Mouse (Mus musculus): ENCODE data around the gene Lrig2. TPM values are rescaled to one million over a fixed set of nuclear protein-coding genes. Genes with fewer than 3 reads are reported as not detected.

The Lrig2 gene
- 23.1 and 24.4 TPM in 2 replicates for polyA plus RNA-seq (2015; fragmentation: Nextera tagmentation; extraction: Ambion mirVana)

DNA sequence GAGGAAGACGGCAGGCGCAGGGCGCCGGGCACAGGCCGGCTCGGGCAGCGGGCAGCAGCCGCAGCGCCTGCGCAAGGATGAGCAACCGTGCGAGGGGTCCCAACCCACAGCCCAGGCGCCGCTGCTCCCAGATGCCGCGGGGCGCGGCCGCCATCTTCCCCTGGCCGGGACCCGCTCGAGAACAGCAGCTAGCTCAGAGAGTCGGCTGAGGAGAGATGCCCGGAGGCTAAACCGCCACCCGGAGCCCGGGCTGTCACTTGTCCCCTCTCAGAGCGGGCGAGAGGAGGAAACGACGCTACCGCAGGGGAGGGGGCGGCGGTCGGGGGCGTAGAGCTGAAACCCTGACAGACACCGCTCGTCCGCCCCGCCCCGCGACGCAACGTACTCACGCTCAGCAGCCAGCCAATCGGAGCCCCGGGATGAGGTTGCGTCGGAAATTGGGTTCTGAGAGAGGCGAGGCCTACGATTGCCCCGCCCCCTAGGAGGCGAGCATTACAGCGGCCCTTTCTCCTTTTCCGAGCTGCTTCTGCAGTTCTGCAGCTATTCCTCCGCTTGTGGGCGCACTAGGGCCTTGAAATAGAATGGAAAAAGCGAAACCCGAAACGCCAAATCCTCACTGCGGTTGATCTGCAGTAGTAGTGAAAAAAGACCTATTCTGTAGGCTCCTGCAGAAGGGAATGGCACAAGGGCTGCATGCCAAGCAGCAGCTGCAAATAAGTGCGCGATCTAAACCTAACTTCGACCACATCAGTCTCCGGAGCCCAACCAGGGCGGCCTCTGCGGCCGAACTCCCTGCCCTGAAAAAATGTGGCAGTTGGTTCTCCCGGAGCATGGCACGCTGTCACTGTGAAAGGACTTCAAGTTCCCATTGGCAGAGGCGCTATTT is at the start of gene Lrig2:
Gene Lrig2, minus strand, starts transcription at position 381 of the 886 bp plus-strand sequence.
- Histone ChIP-seq H3K4me2 (peak within 1 kb of the TSS; percentile 73), H3K36me3 (ENCODE audit: poor library complexity, severe bottlenecking) (no peaks in the 10 kb centered on the region), H3K4me1 (peaks cover 29% of the 10 kb centered on the region), H3K9ac (peak within 1 kb of the TSS; percentile 90), H3K4me3 (peak within 1 kb of the TSS; percentile 87), H3K9me3 (replicated peaks) (no peaks in the 10 kb centered on the region), H3K27ac (peak within 1 kb of the TSS; percentile 98), H3K27me3 (no peaks in the 10 kb centered on the region)
- under 1% methylated on average over 69 of the region's 71 CpGs for WGBS
- ATAC-seq: peak; percentile 99

- WGBS: 96% methylated on average over 1 of the region's 1 CpGs
- no peak overlapping the region for H3K27ac ChIP-seq
- no peaks in the 10 kb centered on the region for H3K4me1 ChIP-seq
- H3K4me3 ChIP-seq: no peak overlapping the region
- H3K4me2 ChIP-seq: no peak overlapping the region
- no peaks in the 10 kb centered on the region for H3K36me3 ChIP-seq (ENCODE audit: poor library complexity, severe bottlenecking)
- H3K27me3 ChIP-seq: no peaks in the 10 kb centered on the region
- ATAC-seq: no peak
- H3K9me3 ChIP-seq (replicated peaks): no peaks in the 10 kb centered on the region
- no peak overlapping the region for H3K9ac ChIP-seq
These were observed 44.9 kb upstream of the Lrig2 start for GRCm38 (mm10) chr3:104556624-104557023.

- Histone ChIP-seq H3K9me3 (replicated peaks) (no peaks in the 10 kb centered on the region), H3K4me2 (no peak overlapping the region), H3K9ac (no peak overlapping the region), H3K4me1 (no peaks in the 10 kb centered on the region), H3K27ac (no peak overlapping the region), H3K36me3 (ENCODE audit: poor library complexity, severe bottlenecking) (no peaks in the 10 kb centered on the region), H3K4me3 (no peak overlapping the region), H3K27me3 (no peaks in the 10 kb centered on the region)
- ATAC-seq: no peak
- WGBS: 46% methylated on average over 3 of the region's 3 CpGs
These were observed 38.9 kb upstream of the Lrig2 start for GRCm38 (mm10) chr3:104550594-104550993.

DNA sequence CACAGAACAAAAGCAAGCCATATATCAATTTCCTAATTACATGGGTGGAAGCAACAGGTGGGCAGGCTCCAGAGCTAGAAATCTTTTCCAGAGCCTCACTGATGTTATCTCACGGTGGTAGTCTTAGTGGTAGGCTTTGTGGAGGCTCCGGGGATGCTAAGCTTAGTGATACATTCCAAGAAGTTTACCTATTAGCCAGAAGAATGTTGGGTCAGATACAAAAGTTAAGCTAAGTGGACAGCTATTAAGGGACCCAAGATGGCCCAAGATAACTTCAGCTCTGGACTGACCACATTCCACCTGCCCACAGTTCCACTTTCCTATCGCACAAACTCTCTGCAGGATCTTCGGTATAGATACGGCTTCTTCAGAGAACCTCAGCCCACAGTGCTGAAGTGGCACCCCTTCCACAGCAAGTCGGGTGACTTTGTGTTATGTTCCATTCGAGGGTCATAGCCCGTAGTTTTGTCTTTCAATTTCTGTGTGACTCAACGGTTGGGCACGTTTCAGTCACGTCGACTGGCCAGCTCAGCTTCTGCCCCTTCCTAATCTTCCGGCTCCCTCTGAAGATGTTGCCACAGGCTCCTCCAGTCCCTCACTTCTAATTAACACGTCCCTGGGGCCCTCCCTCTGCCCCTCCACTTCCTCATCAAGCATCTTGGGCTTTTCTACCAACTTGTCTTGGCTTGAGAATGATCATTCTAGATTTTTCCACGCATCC is 36.8 kb upstream of the Lrig2 start:
- H3K4me2 ChIP-seq: no peak overlapping the region
- H3K36me3 ChIP-seq (ENCODE audit: poor library complexity, severe bottlenecking): no peaks in the 10 kb centered on the region
- no peak overlapping the region for H3K9ac ChIP-seq
- H3K27ac ChIP-seq: no peak overlapping the region
- 80% methylated on average over 15 of the region's 15 CpGs for WGBS
- H3K4me1 ChIP-seq: no peaks in the 10 kb centered on the region
- ATAC-seq: no peak
- no peaks in the 10 kb centered on the region for H3K9me3 ChIP-seq (replicated peaks)
- no peak overlapping the region for H3K4me3 ChIP-seq
- no peaks in the 10 kb centered on the region for H3K27me3 ChIP-seq

GRCm38 (mm10) chr3:104543825-104544224 is 32.1 kb upstream of the Lrig2 start:
- no peak overlapping the region for H3K4me2 ChIP-seq
- H3K9ac ChIP-seq: no peak overlapping the region
- no peak overlapping the region for H3K27ac ChIP-seq
- no peak overlapping the region for H3K4me3 ChIP-seq
- ATAC-seq: no peak
- no peaks in the 10 kb centered on the region for H3K27me3 ChIP-seq
- no peaks in the 10 kb centered on the region for H3K9me3 ChIP-seq (replicated peaks)
- H3K4me1 ChIP-seq: peaks cover 13% of the 10 kb centered on the region
- 98% methylated on average over 3 of the region's 3 CpGs for WGBS
- no peaks in the 10 kb centered on the region for H3K36me3 ChIP-seq (ENCODE audit: poor library complexity, severe bottlenecking)

DNA sequence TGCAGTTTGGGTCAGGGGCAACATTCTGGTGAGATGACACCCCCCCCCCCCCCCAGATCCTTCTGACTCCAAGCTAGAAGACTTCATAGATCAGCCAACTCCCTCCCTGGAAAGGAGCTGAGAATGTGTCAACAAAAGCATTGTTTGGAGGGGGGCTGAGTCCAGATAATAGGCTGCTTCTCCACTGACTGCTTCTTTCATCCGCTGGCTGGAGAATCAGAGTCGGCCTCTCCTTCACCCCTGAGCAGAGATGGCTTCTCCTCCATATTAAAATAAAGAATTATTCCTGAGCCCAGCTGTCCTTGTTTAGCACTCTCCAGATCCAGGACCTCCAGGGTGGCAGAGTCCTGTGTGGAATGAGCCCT is 30.3 kb upstream of the Lrig2 start:
- Histone ChIP-seq H3K9ac (peak overlapping the region; percentile 48; the same call in 1 of the 2 replicates), H3K27me3 (no peaks in the 10 kb centered on the region), H3K4me1 (peaks cover 13% of the 10 kb centered on the region), H3K9me3 (replicated peaks) (no peaks in the 10 kb centered on the region), H3K4me2 (peak overlapping the region; percentile 59), H3K36me3 (ENCODE audit: poor library complexity, severe bottlenecking) (no peaks in the 10 kb centered on the region), H3K27ac (no peak overlapping the region), H3K4me3 (no peak overlapping the region)
- 0% methylated on average over 2 of the region's 2 CpGs for WGBS
- no peak for ATAC-seq

GRCm38 (mm10) chr3:104541139-104542064 is 29.7 kb upstream of the Lrig2 start:
- Histone ChIP-seq H3K9me3 (replicated peaks) (no peaks in the 10 kb centered on the region), H3K27ac (no peak overlapping the region), H3K36me3 (ENCODE audit: poor library complexity, severe bottlenecking) (no peaks in the 10 kb centered on the region), H3K4me3 (peak overlapping the region; percentile 27), H3K4me1 (peaks cover 13% of the 10 kb centered on the region), H3K9ac (peak overlapping the region; percentile 48), H3K27me3 (no peaks in the 10 kb centered on the region), H3K4me2 (peak overlapping the region; percentile 59)
- ATAC-seq: peak; percentile 59; the same call in 1 of the 2 replicates
- 7% methylated on average over 21 of the region's 21 CpGs for WGBS

GRCm38 (mm10) chr3:104540480-104541138 is 28.9 kb upstream of the Lrig2 start:
- Histone ChIP-seq H3K9ac (no peak overlapping the region), H3K4me3 (no peak overlapping the region), H3K4me1 (peaks cover 13% of the 10 kb centered on the region), H3K27ac (no peak overlapping the region), H3K36me3 (ENCODE audit: poor library complexity, severe bottlenecking) (no peaks in the 10 kb centered on the region), H3K4me2 (no peak overlapping the region), H3K27me3 (no peaks in the 10 kb centered on the region), H3K9me3 (replicated peaks) (no peaks in the 10 kb centered on the region)
- WGBS: 69% methylated on average over 9 of the region's 9 CpGs
- ATAC-seq: no peak

GRCm38 (mm10) chr3:104533223-104533622 is 21.5 kb upstream of the Lrig2 start:
- Histone ChIP-seq H3K9me3 (replicated peaks) (no peaks in the 10 kb centered on the region), H3K27ac (no peak overlapping the region), H3K4me1 (no peaks in the 10 kb centered on the region), H3K4me3 (no peak overlapping the region), H3K36me3 (ENCODE audit: poor library complexity, severe bottlenecking) (no peaks in the 10 kb centered on the region), H3K9ac (no peak overlapping the region), H3K4me2 (no peak overlapping the region), H3K27me3 (no peaks in the 10 kb centered on the region)
- ATAC-seq: no peak
- 91% methylated on average over 1 of the region's 1 CpGs for whole genome bisulfite sequencing

- H3K4me3 ChIP-seq: no peak overlapping the region
- no peak for ATAC-seq
- no peaks in the 10 kb centered on the region for H3K27me3 ChIP-seq
- no peak overlapping the region for H3K9ac ChIP-seq
- WGBS: 75% methylated on average over 4 of the region's 4 CpGs
- no peak overlapping the region for H3K4me2 ChIP-seq
- no peaks in the 10 kb centered on the region for H3K9me3 ChIP-seq (replicated peaks)
- H3K27ac ChIP-seq: no peak overlapping the region
- H3K4me1 ChIP-seq: no peaks in the 10 kb centered on the region
- no peaks in the 10 kb centered on the region for H3K36me3 ChIP-seq (ENCODE audit: poor library complexity, severe bottlenecking)
These were observed 14.6 kb upstream of the Lrig2 start for GRCm38 (mm10) chr3:104526115-104526882.

DNA sequence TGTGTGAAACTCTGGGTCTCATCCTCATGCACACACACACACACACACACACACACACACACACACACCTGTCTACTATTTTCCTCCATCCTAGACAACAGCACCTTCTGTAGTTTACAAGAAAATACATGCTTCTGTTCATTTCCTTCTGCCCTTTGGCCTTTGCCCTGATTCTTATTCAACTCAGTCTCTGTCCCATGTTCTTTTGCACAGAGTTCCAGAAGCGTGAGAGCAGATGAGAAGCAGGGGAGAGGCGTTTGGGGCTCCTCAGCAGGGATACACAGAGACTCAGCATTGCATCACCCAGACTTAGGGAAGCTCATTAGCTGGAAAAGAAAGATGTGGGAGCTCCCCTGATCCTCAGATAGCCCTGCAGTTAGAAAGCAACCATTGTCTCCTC is 13.8 kb upstream of the Lrig2 start:
- WGBS: 37% methylated on average over 2 of the region's 2 CpGs
- no peaks in the 10 kb centered on the region for H3K9me3 ChIP-seq (replicated peaks)
- H3K4me1 ChIP-seq: no peaks in the 10 kb centered on the region
- no peak overlapping the region for H3K4me2 ChIP-seq
- no peaks in the 10 kb centered on the region for H3K27me3 ChIP-seq
- H3K27ac ChIP-seq: no peak overlapping the region
- no peak for ATAC-seq
- no peak overlapping the region for H3K9ac ChIP-seq
- no peak overlapping the region for H3K4me3 ChIP-seq
- H3K36me3 ChIP-seq (ENCODE audit: poor library complexity, severe bottlenecking): no peaks in the 10 kb centered on the region

All from forebrain, embryonic 13.5 days (tissue).